Mouse (Mus musculus) urinary bladder, postnatal 10 days (tissue): ENCODE measurements around the gene Mbd3.
A peak's percentile ranks its signal among the peaks of the same experiment; 100 is the strongest.

Source experiments
- DNase-seq: peaks from one replicate; pipeline ENCODE4 v3.0.0; 2022; ENCODE audit warnings: low spot score

Mbd3 gene

GRCm38 (mm10) chr10:80399191-80399972 is at the start of gene Mbd3:
Gene Mbd3, minus strand, starts transcription at chr10:80399550.
- peak; percentile 97 for DNase-seq

DNA sequence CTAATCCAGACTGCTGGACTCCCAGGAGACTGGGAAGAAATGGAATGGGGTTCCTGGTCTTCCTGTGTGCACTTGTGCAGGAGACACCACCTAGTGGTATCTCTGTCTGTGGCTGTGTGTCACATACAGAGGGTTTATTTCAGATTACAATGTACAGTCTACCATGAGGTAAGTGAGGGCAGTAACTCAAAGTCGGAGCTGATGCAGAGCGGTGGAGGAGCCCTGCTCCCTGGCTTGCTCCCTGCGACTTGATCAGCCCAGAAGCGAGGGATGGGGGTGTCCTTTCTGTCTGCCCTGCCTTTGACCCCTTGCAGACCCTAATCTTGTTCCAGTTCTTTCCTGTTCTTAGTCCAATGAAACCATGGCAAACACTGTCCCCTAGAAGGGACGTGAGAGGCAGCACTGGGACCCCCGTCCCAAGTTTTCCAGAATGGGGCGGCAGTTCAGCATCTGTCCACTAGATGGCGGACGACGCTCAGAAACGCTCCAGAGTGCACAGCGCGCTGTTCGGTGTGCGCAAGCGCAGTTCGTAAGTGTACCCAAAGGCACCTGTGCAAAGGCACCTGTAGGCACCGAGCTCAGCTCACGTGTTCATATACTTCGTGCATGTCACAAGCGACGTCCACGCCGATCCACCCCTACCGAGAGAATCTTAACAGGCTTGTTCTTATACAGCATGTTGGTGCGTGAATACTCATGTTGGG is 46.7 kb upstream of the Mbd3 start:
- DNase-seq: peak; percentile 44

DNA sequence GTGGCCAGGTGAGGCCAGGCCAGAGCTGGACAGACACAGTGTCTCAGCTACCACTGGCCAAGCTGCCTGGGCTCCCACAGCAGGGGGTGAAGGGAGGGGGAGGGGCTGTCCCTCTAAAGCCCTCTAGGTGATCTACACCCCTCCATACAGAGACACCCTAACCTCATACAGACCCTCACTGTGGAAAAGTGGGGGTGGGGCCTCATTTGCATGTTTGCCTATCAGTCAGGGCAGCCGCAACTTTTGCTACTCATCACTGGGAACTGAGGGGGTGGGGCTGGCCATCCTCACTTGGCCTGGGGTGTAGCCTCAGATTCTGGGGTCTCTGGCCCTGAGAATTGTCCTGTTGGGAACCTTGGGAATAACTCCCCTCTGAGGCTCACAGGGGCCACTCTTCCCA is 45.7 kb upstream of the Mbd3 start:
- no peak for DNase-seq

DNA sequence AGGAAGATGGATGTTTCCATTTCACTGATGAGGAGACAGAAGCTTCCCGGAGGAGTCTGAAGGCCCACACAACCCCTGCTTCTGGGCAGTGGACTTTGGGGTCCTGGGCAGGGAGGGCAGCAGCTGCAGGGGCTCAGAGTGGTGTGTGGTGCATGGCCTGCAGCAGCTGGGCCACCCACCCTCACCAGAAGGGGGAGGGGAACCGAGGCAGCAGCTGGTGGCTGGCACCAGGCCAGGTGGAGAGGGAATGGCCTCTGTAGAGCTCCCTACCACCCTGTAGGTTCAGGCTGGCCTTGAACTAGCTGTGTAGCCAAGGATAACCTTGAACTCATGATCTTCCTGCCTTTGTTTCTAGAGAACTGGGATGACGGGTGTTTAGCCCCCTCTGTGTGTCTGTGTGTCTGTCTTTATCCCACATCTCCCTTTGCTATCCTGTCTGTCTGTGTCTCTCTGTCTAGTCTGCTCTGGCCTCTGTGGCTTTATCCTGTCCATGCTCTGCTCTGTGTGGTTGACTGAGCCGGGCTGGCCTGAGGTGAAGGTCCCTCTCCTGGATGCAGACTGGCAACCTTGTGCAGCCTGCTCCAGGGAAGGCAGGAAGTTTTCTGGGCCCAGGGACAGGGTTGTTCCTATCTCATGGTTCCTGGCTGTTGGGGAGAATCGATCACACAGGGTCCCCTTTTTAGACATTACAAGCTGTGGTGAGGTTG is 45.1 kb upstream of the Mbd3 start:
- DNase-seq: no peak

GRCm38 (mm10) chr10:80443575-80444278 is 44.4 kb upstream of the Mbd3 start:
- DNase-seq: no peak

- no peak for DNase-seq
Measured at GRCm38 (mm10) chr10:80442989-80443388, 43.6 kb upstream of the Mbd3 start.

GRCm38 (mm10) chr10:80441598-80441997 is 42.2 kb upstream of the Mbd3 start:
- DNase-seq: no peak

GRCm38 (mm10) chr10:80440031-80440430 is 40.7 kb upstream of the Mbd3 start:
- DNase-seq: no peak

DNA sequence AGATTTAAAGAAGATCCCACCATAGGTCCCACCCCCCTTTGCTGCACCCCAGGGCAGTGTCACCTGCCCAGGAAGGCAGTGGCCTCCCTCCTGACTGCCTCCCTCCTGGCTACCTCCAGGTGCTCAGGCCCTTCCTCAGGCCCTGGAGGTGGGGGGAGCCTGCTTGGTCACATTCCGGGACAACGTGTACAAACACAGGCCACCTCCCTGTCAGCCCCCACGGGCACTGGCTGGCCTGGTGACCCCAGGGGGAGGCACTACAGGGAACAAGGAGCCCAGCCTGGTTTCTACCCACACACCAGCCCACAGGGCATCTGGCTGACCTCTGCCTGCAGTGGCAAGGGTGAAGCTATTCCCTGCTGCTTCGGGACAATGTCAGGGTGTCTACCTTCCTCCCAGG is 38.6 kb upstream of the Mbd3 start:
- peak; percentile 37 for DNase-seq

GRCm38 (mm10) chr10:80436276-80436675 is 36.9 kb upstream of the Mbd3 start:
- no peak for DNase-seq

DNA sequence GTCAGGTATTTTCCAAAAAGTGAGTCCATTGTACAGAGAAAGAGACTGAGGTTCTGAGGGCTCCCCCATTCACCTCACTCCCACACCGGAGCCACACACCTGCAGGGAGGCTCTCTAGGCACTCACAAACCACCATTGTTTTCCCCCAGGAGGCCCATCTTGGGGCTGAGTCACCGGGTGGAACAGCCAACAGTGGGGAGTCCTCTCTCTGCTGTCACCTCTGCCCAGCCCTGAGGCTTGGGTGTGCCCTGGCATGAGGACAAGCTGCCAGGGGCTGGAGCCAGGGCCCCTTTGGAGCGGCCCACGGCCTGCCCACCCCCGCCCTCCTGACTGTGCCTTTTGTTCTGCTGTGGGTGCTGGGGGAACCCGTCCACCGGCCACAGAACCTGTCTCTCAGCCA is 36.4 kb upstream of the Mbd3 start:
- DNase-seq: no peak

- no peak for DNase-seq
Measured at GRCm38 (mm10) chr10:80434823-80435222, 35.5 kb upstream of the Mbd3 start.

- DNase-seq: no peak
Measured at GRCm38 (mm10) chr10:80434233-80434592, 34.9 kb upstream of the Mbd3 start.

DNA sequence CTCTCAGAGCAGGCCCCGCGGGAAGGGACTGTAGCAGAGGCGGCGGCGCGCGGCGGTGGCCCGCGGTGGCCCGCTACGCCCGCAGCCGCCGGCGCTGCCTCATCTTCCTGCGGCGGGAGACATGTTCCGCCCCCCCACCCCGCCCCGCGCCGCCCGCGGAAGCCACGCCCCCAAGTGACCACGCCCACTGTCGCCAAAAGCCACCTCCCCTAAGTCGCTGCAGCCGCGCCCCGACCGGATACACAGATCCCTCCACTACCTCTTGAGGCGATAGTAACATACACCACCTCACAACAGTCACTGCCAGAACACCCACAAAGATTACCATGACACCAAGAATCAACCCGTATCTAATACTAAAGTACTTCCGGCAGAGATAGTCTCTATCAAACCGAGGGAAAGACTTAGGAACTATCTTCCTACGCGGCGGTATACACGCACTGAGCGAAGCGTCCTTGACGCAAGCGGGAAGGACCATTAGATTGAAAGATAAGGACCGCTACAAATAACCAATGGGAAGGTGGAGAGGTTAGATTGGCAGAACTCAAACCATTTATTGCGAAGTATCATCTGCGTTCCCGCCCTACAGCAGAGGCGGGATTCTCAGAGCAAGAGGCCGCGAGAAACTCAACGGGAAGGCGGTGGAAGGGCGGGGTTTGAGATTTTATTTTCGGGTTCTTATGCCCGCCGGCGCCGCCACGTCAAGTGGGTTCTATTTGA is 34.3 kb upstream of the Mbd3 start, which contains the start of gene Tcf3:
Gene Tcf3, minus strand, starts transcription at position 135 of the 720 bp plus-strand sequence.
- peak; percentile 82 for DNase-seq

DNA sequence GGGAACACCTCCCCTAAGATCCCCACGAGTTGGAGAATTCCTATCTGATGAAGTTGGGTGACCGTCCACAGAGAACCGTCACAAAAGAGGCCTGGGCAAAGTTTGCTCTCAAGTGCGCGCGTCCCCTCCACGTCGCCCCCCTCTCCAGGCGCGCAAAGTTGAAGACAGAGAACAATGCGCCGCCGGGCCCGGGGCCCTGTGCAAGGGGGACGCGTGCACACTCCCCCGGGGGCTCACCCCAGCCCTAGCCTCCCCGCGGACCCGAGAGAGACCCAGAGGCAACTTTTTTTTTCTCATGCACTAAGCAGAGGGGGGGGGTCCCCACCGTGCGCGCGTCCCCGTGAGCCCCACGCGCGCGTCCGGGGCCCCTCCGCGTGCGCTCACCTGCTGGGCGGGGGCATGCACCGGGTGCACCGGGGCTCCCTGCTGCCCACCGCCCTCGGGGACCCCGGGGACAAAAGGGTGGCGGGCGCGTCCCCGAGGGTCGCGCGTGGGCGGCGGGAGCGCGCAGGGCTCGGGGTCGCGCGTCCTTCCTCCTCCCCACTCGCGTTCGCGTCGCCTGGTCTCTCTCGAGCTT is 33.7 kb upstream of the Mbd3 start:
- DNase-seq: no peak

- no peak for DNase-seq
Measured at GRCm38 (mm10) chr10:80432387-80432785, 33.0 kb upstream of the Mbd3 start.

GRCm38 (mm10) chr10:80431570-80432386 is 32.4 kb upstream of the Mbd3 start:
- no peak for DNase-seq

DNA sequence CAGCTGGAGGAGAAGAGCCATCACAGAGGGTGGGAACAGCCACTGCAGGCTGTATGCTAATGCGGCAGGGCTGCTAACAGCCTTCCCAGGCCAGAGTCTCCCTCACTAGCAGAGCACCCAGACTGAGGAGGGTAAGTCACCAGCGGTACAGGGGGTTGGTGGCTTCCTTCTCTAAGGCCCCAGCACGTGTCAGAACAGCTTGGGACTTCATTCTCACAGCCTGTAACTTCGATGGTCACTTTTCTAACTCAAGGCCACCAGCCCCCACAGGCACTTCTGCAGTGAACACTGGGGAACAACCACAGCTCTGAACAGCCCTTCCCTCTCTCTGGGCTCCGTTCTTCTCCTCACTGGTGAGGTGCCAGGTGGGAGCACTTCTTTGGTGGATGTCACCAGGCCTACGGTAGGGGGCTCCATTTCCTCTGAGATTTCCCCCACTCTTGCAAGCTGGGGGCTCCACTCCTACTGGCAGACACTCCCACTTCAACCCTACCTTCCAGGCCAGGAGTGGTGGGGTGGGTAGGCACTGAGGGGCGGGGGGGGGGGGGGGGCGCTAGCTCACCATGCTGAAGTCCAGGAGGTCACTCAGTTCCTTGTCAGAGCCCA is 31.1 kb upstream of the Mbd3 start:
- no peak for DNase-seq

DNA sequence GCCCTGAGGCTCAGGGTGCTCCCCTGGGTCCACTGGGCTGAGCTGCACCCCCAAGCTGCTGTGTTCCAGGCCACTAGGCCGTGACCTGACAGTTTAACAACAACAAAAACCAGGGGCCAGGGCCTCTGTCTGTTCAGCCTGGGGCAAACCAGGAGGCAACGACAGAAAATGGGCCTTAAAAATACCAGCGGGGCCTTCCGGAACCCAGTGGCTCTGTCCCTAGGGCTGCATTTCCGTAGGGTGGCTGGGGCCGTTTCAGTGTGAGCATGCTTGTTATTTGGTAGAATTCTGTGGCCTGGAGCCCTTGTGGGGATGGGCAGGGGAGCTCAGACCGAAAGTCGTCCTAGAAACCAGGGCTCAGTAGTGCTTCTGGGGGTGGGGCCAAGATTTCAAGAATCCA is 30.4 kb upstream of the Mbd3 start:
- DNase-seq: no peak

DNA sequence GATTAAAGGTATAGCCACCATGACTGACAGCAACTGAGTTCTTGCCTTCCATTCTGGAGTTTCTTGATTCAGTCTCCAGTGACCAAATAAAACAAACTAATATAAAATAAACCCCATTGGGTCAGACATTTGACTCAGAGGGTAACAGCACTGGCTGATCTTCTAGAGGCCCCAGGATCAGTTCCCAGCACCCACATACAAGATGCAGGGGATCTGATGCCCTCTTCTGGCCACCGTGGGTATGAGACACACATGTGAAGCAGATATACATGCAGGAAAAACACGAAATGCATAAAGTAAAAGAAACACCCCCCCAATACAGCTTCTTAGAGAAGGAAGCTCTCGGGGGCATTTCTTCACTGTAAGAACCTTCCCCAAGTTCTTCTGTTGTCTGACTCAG is 25.7 kb upstream of the Mbd3 start:
- no peak for DNase-seq
